Mouse (Mus musculus) cerebellum, postnatal 4 days (tissue): ENCODE measurements around the gene Atp13a2.

Experiments used
- DNase-seq, 2 experiments: peaks; one replicate each; pipeline ENCODE4 v3.0.0; 2022; ENCODE audit warnings: low spot score in 2 of 2, mixed read lengths in 1 of 2

Gene Atp13a2

DNA sequence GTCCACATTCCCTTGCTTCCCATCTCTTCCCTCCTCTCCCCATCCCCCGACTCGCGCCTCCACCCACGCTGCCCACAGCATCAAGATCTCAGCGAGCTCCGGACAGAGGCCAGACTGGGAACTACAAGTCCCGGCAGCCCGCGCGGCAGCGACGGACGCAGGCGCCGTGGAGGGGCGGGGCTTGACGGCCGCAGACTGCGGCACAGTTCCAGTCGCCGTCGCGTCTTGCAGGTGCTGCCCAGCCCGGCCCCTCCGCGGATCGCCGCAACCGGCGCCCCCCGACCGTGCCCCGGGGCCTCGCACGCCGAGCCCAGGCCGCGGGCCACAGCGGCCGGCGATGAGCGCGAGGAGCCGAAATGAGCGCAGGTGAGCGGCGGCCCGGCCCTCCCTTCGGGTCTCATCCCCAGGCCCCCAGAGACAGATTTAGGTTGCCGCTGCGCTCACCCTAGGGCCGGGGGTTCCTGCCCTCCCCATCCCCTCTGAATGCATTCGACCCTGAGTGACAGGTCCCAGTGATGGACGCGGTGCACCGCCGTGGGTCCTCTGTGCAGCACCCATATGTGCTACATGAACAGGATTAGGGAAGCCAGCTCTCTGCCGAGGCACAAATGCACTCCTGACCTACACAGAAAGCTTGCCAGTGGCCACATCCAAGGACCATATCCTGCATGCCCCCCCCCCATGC, at the start of gene Atp13a2:
Atp13a2 (plus strand) TSS at position 163 of the 685 bp plus-strand sequence.
- DNase-seq: peak; percentile 86 to 92

GRCm38 (mm10) chr4:140944356-140944755, 42.3 kb upstream of the Atp13a2 start:
- DNase-seq: no peak

GRCm38 (mm10) chr4:140944961-140945442, 41.7 kb upstream of the Atp13a2 start:
- no peak for DNase-seq

DNA sequence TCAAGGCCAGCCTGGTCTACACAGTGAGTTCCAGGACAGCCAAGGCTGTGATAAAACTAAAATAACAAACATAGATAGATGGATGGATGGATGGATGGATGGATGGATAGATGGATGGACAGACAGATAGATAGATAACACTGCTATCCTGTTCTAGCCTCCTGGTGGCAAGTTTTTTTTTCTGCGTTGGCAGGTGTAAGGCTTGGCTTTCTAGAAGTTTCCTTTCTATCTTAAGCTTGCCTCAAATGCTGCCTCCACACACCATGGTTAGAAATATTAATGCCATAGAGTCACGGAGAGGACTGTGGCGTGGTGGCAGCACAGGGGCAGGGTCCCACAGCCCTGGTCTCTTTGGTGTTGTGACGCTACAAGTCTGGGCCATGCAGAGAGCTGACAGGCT, 41.1 kb upstream of the Atp13a2 start:
- DNase-seq: no peak

DNA sequence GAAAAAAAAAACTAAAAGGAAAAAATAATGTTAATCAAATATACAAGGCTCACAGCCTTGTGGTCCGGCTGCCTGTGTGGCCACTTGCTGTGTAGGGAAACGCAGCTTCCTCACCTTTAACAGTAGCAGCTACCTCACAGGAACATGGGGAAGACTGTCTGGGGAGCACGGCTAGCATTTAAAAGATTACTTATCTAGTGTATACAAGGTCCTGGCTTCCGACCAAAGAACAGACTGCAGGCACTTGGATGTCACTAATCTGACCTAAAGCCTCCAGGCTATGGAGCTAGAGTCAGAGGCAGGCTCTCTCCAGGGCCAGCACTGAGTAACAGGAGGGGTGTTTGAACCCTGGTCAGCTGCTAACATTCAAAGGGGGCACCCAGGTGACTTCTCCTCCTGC, 40.6 kb upstream of the Atp13a2 start:
- no peak for DNase-seq

DNA sequence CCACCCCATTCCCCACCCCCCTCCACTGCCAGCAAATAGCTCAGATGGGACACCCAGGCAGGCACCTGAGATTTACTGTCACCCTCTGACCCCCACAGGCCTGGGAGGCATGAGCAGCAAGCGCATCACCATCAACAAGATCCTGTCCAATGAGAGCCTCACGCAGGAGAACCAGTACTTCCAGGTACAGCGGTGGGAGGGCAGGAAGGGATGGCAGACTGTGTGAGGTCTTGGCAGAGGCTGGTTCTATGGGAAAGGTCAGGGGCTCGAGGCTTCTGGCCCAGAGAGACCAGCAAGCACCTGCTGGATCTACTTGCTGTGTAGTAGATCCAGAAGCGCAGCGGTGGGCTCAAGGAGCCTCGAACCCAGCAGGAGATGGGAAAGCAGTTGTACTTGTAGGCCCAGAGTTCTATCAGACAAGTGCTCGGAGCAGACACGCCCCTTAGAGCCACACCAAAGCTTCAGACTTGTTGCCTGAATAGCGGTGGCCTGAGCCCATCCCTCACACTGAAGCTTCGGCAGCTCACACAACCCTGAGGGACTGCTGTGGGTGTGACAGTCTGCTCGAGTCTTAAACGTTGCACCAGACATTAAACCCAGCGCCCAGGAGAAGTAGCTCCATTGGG, 40.0 kb upstream of the Atp13a2 start:
- no peak for DNase-seq

DNA sequence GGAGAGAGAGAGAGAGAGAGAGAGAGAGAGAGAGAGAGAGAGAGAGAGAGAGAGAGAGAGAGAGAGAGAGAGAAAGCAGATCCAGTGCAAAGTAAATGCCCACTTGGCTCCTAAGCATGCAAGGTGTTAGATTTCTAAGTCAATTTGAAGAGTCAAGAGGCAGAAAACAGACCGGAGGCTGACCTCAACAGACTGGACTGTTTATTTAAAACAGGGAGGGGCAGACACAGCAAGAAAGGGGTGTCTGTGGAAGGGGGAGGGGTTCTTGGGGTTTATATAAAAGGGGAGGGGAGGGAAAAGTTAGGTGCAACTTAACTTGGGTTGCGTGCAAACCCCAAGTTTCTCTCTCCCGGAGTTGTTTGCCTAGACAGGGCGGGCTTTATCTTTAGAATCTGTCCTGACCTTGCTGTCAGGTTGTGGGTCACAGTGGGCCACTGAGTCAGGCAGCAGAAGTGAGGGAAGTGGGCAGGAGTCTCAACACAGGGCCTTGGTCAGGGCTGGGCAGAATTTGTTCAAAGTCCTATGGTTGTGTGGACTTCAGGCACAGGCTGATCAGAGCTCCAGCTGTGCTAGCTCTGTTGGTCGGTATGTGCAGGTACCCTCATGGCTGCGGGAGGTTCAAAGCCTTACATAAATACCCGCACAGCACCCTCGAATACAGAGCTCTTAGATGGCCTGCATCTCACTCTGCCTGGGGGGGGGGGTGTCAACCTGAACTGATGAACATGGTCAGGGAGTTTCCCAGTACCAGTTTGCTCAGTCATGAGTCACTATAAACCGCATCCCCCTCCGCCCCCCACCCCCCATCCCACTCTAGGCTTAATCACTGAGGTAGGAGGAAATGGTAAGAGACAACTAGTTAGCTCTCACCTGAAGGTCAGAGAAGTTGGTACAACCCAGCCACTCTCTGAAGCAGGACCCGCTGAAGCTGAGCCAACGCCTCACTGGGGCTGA, 38.9 kb upstream of the Atp13a2 start:
- DNase-seq: no peak

DNA sequence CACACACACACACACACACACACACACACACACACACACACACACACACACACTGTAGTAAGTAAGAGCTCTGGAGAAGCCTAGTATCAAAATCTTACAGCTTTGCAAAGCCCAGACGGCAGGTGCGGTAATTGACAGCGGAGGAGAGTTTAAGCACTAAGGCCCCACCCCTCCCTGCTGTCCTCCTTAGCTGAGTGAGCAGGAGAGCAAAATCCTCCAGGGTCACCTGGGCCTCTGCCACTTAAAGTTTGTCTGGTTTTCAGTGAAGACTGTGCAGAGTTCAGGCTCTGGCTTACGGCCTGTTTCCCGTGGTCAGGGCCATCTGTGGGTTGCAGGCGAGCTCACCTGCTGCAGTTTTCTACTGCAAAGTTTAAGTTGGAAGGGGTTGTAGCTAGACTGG, 38.2 kb upstream of the Atp13a2 start:
- DNase-seq: no peak

DNA sequence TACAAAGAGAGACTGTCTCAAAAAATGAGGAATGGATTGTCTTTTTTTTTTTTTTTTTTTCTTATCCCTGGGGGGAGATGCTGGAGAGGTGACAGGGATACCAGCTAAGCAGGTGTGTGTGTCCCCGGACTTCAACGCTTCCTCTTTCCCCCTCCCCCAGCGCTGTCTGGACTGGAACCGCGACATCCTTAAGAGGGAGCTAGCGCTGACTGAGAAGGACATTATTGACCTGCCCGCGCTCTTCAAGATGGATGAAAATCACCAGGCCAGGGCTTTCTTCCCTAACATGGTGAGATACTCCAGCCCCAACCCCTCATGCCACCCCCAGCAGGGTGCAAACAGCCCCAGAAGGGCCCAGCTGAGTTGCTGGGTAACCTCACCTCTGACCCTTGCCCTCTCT, 37.6 kb upstream of the Atp13a2 start:
- DNase-seq: no peak

- DNase-seq: no peak
Measured at GRCm38 (mm10) chr4:140949616-140950015, 37.1 kb upstream of the Atp13a2 start.

- no peak for DNase-seq
Measured at GRCm38 (mm10) chr4:140950574-140950973, 36.1 kb upstream of the Atp13a2 start.

- no peak for DNase-seq
Measured at GRCm38 (mm10) chr4:140951861-140952641, 34.6 kb upstream of the Atp13a2 start.

- no peak for DNase-seq
Measured at GRCm38 (mm10) chr4:140957131-140957702, 29.5 kb upstream of the Atp13a2 start.

GRCm38 (mm10) chr4:140957725-140958124, 28.9 kb upstream of the Atp13a2 start:
- peak; percentile 67 to 81 for DNase-seq

DNA sequence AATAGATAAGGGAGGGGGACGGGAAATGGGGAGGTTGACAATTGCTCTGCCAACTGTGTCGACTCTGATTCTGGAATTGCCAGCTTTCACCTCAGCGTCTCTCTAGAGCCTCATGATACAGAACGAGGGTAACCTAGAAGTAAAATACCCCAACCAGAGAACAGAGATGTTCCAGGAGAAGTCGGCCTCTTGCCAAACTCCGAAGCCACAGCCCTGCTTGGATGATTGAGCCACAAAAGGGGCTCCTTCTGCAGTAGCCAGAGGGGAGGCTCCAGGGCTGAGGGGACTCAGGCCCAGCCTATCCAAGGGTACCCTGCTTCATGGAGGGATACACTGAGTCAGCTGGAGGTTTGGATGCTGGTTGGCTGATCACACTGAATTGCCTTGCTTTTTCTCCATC, 28.4 kb upstream of the Atp13a2 start:
- DNase-seq: no peak

GRCm38 (mm10) chr4:140959128-140959679, 27.5 kb upstream of the Atp13a2 start:
- no peak for DNase-seq

DNA sequence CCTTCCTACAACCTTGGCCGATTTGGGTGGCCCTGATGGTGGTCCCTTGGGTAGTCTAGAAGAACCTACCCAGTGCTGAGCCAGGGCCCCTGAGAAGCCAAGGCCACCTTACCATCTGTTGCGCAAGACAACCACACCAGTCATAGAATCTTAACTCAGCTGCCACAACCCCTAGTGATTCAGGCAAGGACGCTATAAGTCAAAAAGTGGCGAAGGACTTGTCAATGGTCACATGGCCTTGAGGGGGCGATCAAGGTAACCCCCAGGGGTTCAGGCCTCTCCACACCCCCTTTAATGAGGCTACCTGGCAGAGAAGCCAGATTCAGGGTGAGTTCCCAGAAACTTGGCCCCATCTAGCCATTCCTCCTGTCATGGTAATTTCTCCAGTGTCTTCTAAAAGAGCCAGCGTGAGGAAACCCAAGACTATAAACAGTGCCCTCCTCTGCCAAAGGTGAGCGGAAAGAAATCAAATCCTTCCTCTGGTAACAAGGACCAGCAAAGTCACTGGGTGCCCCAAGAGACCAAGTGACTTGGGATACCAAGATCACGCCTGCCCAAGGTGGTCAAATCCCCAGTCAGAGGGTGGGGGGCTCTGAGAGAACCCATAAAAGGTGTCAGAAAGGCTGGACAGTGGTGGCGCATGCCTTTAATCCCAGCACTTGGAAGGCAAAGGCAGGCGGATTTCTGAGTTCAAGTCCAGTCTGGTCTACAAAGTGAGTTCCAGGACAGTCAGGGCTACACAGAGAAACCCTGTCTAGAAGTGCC, 26.8 kb upstream of the Atp13a2 start:
- no peak for DNase-seq

- peak; percentile 83 to 93 for DNase-seq
Measured at GRCm38 (mm10) chr4:140960781-140961466, 25.7 kb upstream of the Atp13a2 start, which contains the start of gene Sdhb. Sdhb (plus strand) TSS chr4:140961203.

DNA sequence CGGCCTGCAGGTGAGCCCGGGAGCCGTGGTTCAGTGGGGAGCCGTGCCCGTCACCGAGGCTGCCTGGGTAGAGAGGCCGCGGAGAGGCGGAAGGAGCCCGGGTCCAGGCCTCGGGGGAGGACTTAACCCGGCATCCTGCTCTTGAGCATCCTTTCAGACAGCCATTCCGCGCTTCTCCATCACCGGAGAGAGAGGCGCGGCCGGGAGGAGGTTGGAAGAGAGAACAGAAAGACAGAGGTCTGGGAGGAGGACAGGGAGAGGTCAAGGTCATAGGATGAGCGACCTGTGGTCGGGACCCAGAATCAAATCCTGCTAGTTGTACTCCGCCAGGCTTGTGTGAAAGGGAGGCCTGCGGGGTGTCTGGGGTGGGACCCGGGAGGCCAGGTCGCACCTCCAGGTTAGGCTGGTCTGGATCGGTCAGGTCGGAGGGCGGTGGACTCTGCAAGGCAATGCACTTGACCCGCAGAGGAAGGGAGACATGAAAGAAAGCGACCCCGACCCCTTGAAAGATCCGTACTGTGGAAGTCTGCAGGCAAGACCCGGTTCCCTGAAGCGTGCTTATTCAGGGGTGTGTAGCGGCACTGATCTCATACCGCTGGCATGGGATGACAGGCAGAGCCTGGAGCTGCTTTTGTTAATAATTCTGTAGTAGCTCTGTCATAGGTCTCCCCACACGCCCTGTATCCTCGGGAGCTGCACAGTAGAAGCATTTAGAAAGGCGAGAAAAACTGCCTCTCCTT, 25.0 kb upstream of the Atp13a2 start:
- no peak for DNase-seq
